Mouse (Mus musculus) intestine, embryonic 15.5 days (tissue): Measurements from ENCODE around the gene Setd5. TPM values are rescaled to one million over a fixed set of nuclear protein-coding genes. Genes with fewer than 3 reads are reported as not detected.

Experiments
- ATAC-seq: fragments of 200-750 bp; cut with Nextera tagmentation; 2 replicates; pipeline ENCODE4 v1.8.0; 2017; ENCODE audit warnings: moderate TSS enrichment, moderate library complexity
- H3K27ac ChIP-seq: fragments of 300-500 bp; sonication (generic); 2 replicates; pipeline ENCODE4 v1.5.1; 2015; ENCODE audit warnings: mild to moderate bottlenecking, inconsistent platforms
- H3K27me3 ChIP-seq: fragments of 300-500 bp; sonication (generic); replicated peaks from 2 replicates; pipeline ENCODE4 v1.6.1; 2015; ENCODE audit warnings: inconsistent platforms
- H3K36me3 ChIP-seq: fragments of 300-500 bp; sonication (generic); 2 replicates; pipeline ENCODE4 v1.6.1; 2015; ENCODE audit warnings: inconsistent platforms
- H3K4me1 ChIP-seq: fragments of 300-500 bp; sonication (generic); replicated peaks from 2 replicates; pipeline ENCODE4 v1.6.1; 2015; ENCODE audit warnings: inconsistent platforms
- H3K4me2 ChIP-seq: fragments of 300-500 bp; sonication (generic); replicated peaks from 2 replicates; pipeline ENCODE4 v1.6.1; 2015; ENCODE audit warnings: mild to moderate bottlenecking, inconsistent platforms
- H3K4me3 ChIP-seq: fragments of 300-500 bp; sonication (generic); replicated peaks from 2 replicates; pipeline ENCODE4 v1.5.1; 2015; ENCODE audit warnings: inconsistent platforms
- H3K9ac ChIP-seq: fragments of 300-500 bp; sonication (generic); 2 replicates; pipeline ENCODE4 v1.6.1; 2015; ENCODE audit warnings: inconsistent platforms
- H3K9me3 ChIP-seq: fragments of 300-500 bp; sonication (generic); 2 replicates; pipeline ENCODE4 v1.6.1; 2016; ENCODE audit warnings: inconsistent platforms
- WGBS: fragments of 180-500 bp; shearing (Covaris S2); methylation state at CpG from one replicate; pipeline ENCODE4 v1.1.7; 2015; 5-methylcytosine and 5-hydroxymethylcytosine counted together
- polyA plus RNA-seq: library from polyadenylated mRNA; unstranded; fragments of >200 nt; fragmentation: Nextera tagmentation; extraction: Ambion mirVana; gene quantifications from 2 replicates; pipeline ENCODE4 v1.2.1, GENCODE M21; 2015

Gene Setd5
- polyA plus RNA-seq, 1 experiment from 2014 or later: 70.0 TPM

GRCm38 (mm10) chr6:113156064-113156463 lies 78.9 kb downstream of the Setd5 start:
- 85% methylated on average over 4 of the region's 4 CpGs for WGBS
- ATAC-seq: no peak
- Histone ChIP-seq H3K4me1 (no peaks in the 10 kb centered on the region), H3K4me2 (no peak overlapping the region), H3K9ac (no peak overlapping the region), H3K9me3 (no peaks in the 10 kb centered on the region), H3K4me3 (no peak overlapping the region), H3K36me3 (peaks cover 17% of the 10 kb centered on the region), H3K27me3 (no peaks in the 10 kb centered on the region), H3K27ac (no peak overlapping the region)

GRCm38 (mm10) chr6:113160106-113160505 lies 82.9 kb downstream of the Setd5 start:
- Histone ChIP-seq H3K36me3 (no peaks in the 10 kb centered on the region), H3K4me3 (no peak overlapping the region), H3K9ac (no peak overlapping the region), H3K27me3 (no peaks in the 10 kb centered on the region), H3K4me1 (no peaks in the 10 kb centered on the region), H3K4me2 (no peak overlapping the region), H3K9me3 (no peaks in the 10 kb centered on the region), H3K27ac (no peak overlapping the region)
- no peak for ATAC-seq
- 94% methylated on average over 10 of the region's 10 CpGs for WGBS

- 86% methylated on average over 1 of the region's 1 CpGs for WGBS
- 0 out of 2 replicates have a peak, but pooled peaks cover 7% of the 10 kb centered on the region for H3K4me1 ChIP-seq
- no peak overlapping the region for H3K4me3 ChIP-seq
- no peak overlapping the region for H3K27ac ChIP-seq
- no peaks in the 10 kb centered on the region for H3K9me3 ChIP-seq
- no peak overlapping the region for H3K9ac ChIP-seq
- no peaks in the 10 kb centered on the region for H3K27me3 ChIP-seq
- no peak overlapping the region for H3K4me2 ChIP-seq
- H3K36me3 ChIP-seq: no peaks in the 10 kb centered on the region
- no peak for ATAC-seq
Observed at GRCm38 (mm10) chr6:113161982-113162381, 84.8 kb downstream of the Setd5 start.

- no peaks in the 10 kb centered on the region for H3K27me3 ChIP-seq
- no peaks in the 10 kb centered on the region for H3K9me3 ChIP-seq
- H3K36me3 ChIP-seq: no peaks in the 10 kb centered on the region
- no peak overlapping the region for H3K4me2 ChIP-seq
- no peak overlapping the region for H3K9ac ChIP-seq
- H3K4me3 ChIP-seq: no peak overlapping the region
- 0 out of 2 replicates have a peak, but pooled peaks cover 8% of the 10 kb centered on the region for H3K4me1 ChIP-seq
- ATAC-seq: no peak
- no peak overlapping the region for H3K27ac ChIP-seq
Observed at GRCm38 (mm10) chr6:113163513-113163912, 86.3 kb downstream of the Setd5 start.

GRCm38 (mm10) chr6:113166661-113167251 lies 89.6 kb downstream of the Setd5 start:
- Histone ChIP-seq H3K4me3 (no peak overlapping the region), H3K9ac (no peak overlapping the region)
- ATAC-seq: peak; percentile 78

GRCm38 (mm10) chr6:113168316-113168975 lies 91.3 kb downstream of the Setd5 start:
- Histone ChIP-seq H3K9me3 (no peaks in the 10 kb centered on the region), H3K36me3 (no peaks in the 10 kb centered on the region), H3K27ac (no peak overlapping the region), H3K27me3 (no peaks in the 10 kb centered on the region), H3K4me1 (0 out of 2 replicates have a peak, but pooled peaks cover 8% of the 10 kb centered on the region), H3K4me3 (no peak overlapping the region), H3K9ac (no peak overlapping the region), H3K4me2 (no peak overlapping the region)
- WGBS: 87% methylated on average over 7 of the region's 7 CpGs
- ATAC-seq: no peak

More at GRCm38 (mm10) chr6:113166661-113167251, 89.6 kb downstream of the Setd5 start:
- H3K9me3 ChIP-seq: no peaks in the 10 kb centered on the region
- 0 out of 2 replicates have a peak, but pooled peaks cover 8% of the 10 kb centered on the region for H3K4me1 ChIP-seq
- 0 out of 2 replicates have a peak overlapping the region, but pooled peaks have one; percentile 28 for H3K4me2 ChIP-seq
- no peaks in the 10 kb centered on the region for H3K36me3 ChIP-seq
- H3K27me3 ChIP-seq: no peaks in the 10 kb centered on the region
- 54% methylated on average over 17 of the region's 17 CpGs for WGBS
- no peak overlapping the region for H3K27ac ChIP-seq

- 55% methylated on average over 3 of the region's 3 CpGs for WGBS
- no peak for ATAC-seq
- no peaks in the 10 kb centered on the region for H3K27me3 ChIP-seq
- no peak overlapping the region for H3K9ac ChIP-seq
- 0 out of 2 replicates have a peak, but pooled peaks cover 8% of the 10 kb centered on the region for H3K4me1 ChIP-seq
- no peak overlapping the region for H3K4me2 ChIP-seq
- no peak overlapping the region for H3K27ac ChIP-seq
- H3K4me3 ChIP-seq: no peak overlapping the region
- H3K36me3 ChIP-seq: no peaks in the 10 kb centered on the region
- H3K9me3 ChIP-seq: no peaks in the 10 kb centered on the region
Observed at GRCm38 (mm10) chr6:113169852-113170251, 92.7 kb downstream of the Setd5 start.

GRCm38 (mm10) chr6:113170651-113171050 lies 93.5 kb downstream of the Setd5 start:
- no peak overlapping the region for H3K4me3 ChIP-seq
- 92% methylated on average over 8 of the region's 8 CpGs for WGBS

GRCm38 (mm10) chr6:113172011-113172410 lies 94.8 kb downstream of the Setd5 start:
- Histone ChIP-seq H3K27me3 (no peaks in the 10 kb centered on the region), H3K4me2 (no peak overlapping the region), H3K36me3 (no peaks in the 10 kb centered on the region), H3K9me3 (no peaks in the 10 kb centered on the region), H3K4me1 (0 out of 2 replicates have a peak, but pooled peaks cover under 1% of the 10 kb centered on the region), H3K4me3 (no peak overlapping the region), H3K27ac (no peak overlapping the region), H3K9ac (no peak overlapping the region)
- no peak for ATAC-seq

More at GRCm38 (mm10) chr6:113170651-113171050, 93.5 kb downstream of the Setd5 start:
- Histone ChIP-seq H3K4me1 (0 out of 2 replicates have a peak, but pooled peaks cover 8% of the 10 kb centered on the region), H3K27me3 (no peaks in the 10 kb centered on the region), H3K4me2 (no peak overlapping the region), H3K9ac (no peak overlapping the region; the same call in 1 of the 2 replicates), H3K9me3 (no peaks in the 10 kb centered on the region), H3K36me3 (no peaks in the 10 kb centered on the region), H3K27ac (no peak overlapping the region)
- no peak for ATAC-seq

- no peaks in the 10 kb centered on the region for H3K27me3 ChIP-seq
- ATAC-seq: no peak
- H3K9ac ChIP-seq: no peak overlapping the region
- H3K4me1 ChIP-seq: no peaks in the 10 kb centered on the region
- 62% methylated on average over 1 of the region's 1 CpGs for WGBS
- no peak overlapping the region for H3K27ac ChIP-seq
- H3K9me3 ChIP-seq: no peaks in the 10 kb centered on the region
- no peaks in the 10 kb centered on the region for H3K36me3 ChIP-seq
- H3K4me3 ChIP-seq: no peak overlapping the region
- no peak overlapping the region for H3K4me2 ChIP-seq
Observed at GRCm38 (mm10) chr6:113172568-113172967, 95.4 kb downstream of the Setd5 start.

GRCm38 (mm10) chr6:113175469-113175868 lies 98.3 kb downstream of the Setd5 start:
- no peaks in the 10 kb centered on the region for H3K27me3 ChIP-seq
- H3K4me1 ChIP-seq: no peaks in the 10 kb centered on the region
- no peak overlapping the region for H3K27ac ChIP-seq
- no peaks in the 10 kb centered on the region for H3K36me3 ChIP-seq
- H3K9me3 ChIP-seq: no peaks in the 10 kb centered on the region
- no peak overlapping the region for H3K9ac ChIP-seq
- no peak overlapping the region for H3K4me2 ChIP-seq
- WGBS: 89% methylated on average over 3 of the region's 3 CpGs
- no peak for ATAC-seq
- H3K4me3 ChIP-seq: no peak overlapping the region

GRCm38 (mm10) chr6:113176613-113177012 lies 99.4 kb downstream of the Setd5 start:
- no peak for ATAC-seq

More at GRCm38 (mm10) chr6:113176613-113177012, 99.4 kb downstream of the Setd5 start:
- WGBS: 82% methylated on average over 8 of the region's 8 CpGs
- H3K9me3 ChIP-seq: no peaks in the 10 kb centered on the region
- no peak overlapping the region for H3K9ac ChIP-seq
- no peaks in the 10 kb centered on the region for H3K27me3 ChIP-seq
- H3K4me1 ChIP-seq: no peaks in the 10 kb centered on the region
- no peak overlapping the region for H3K27ac ChIP-seq
- H3K4me3 ChIP-seq: no peak overlapping the region
- H3K36me3 ChIP-seq: no peaks in the 10 kb centered on the region
- no peak overlapping the region for H3K4me2 ChIP-seq
